Mouse (Mus musculus): ENCODE results near the gene Spindoc.
"Not testable (repeated sequence)": the region's sequence is repeated elsewhere in the genome, so short reads cannot be mapped to it uniquely, and the experiment has no call there.

Spindoc gene

GRCm38 (mm10) chr19:7398898-7399297 is 16.1 kb upstream of the Spindoc start:
- not testable (repeated sequence) for DNase-seq (ENCODE audit: low spot score in 2 of 2)

GRCm38 (mm10) chr19:7396867-7397826 is 14.4 kb upstream of the Spindoc start:
- not testable (repeated sequence) for DNase-seq (ENCODE audit: low spot score in 2 of 2)

GRCm38 (mm10) chr19:7388488-7388887 is 5.7 kb upstream of the Spindoc start:
- no peak for DNase-seq (ENCODE audit: low spot score in 2 of 2)

- no peak for DNase-seq (ENCODE audit: low spot score in 2 of 2)
Measured at GRCm38 (mm10) chr19:7386042-7386441, 3.2 kb upstream of the Spindoc start.

GRCm38 (mm10) chr19:7382248-7382902 is 419 bp downstream of the Spindoc start:
- peak; percentile 13 to 29 for DNase-seq (ENCODE audit: low spot score in 2 of 2)

GRCm38 (mm10) chr19:7381906-7382247 is 917 bp downstream of the Spindoc start:
- no peak for DNase-seq (ENCODE audit: low spot score in 2 of 2)

GRCm38 (mm10) chr19:7377639-7378038 is 5.2 kb downstream of the Spindoc start:
- DNase-seq (ENCODE audit: low spot score in 2 of 2): no peak

- no peak for DNase-seq (ENCODE audit: low spot score in 2 of 2)
Measured at GRCm38 (mm10) chr19:7374491-7374890, 8.3 kb downstream of the Spindoc start.

- not testable (repeated sequence) for DNase-seq (ENCODE audit: low spot score in 2 of 2)
Measured at GRCm38 (mm10) chr19:7369469-7369868, 13.3 kb downstream of the Spindoc start.

GRCm38 (mm10) chr19:7353636-7354035 is 29.2 kb downstream of the Spindoc start:
- no peak for DNase-seq (ENCODE audit: low spot score in 2 of 2)

GRCm38 (mm10) chr19:7352809-7353495 is 29.8 kb downstream of the Spindoc start:
- DNase-seq (ENCODE audit: low spot score in 2 of 2): no peak

GRCm38 (mm10) chr19:7349993-7350392 is 32.8 kb downstream of the Spindoc start:
- DNase-seq (ENCODE audit: low spot score in 2 of 2): no peak

- peak; percentile 12 to 17 for DNase-seq (ENCODE audit: low spot score in 2 of 2)
Measured at GRCm38 (mm10) chr19:7345235-7345755, 37.5 kb downstream of the Spindoc start.

GRCm38 (mm10) chr19:7342646-7343045 is 40.1 kb downstream of the Spindoc start:
- no peak for DNase-seq (ENCODE audit: low spot score in 2 of 2)

- peak; percentile 99 for DNase-seq (ENCODE audit: low spot score in 2 of 2)
Measured at GRCm38 (mm10) chr19:7341512-7342397, 41.0 kb downstream of the Spindoc start, which contains the start of gene Mark2. Gene Mark2 (minus strand): TSS chr19:7341860.

- no peak for DNase-seq (ENCODE audit: low spot score in 2 of 2)
Measured at GRCm38 (mm10) chr19:7340780-7341475, 41.9 kb downstream of the Spindoc start.

GRCm38 (mm10) chr19:7340371-7340779 is 42.4 kb downstream of the Spindoc start:
- DNase-seq (ENCODE audit: low spot score in 2 of 2): no peak

- no peak for DNase-seq (ENCODE audit: low spot score in 2 of 2)
Measured at GRCm38 (mm10) chr19:7339867-7340266, 42.9 kb downstream of the Spindoc start.

GRCm38 (mm10) chr19:7339026-7339425 is 43.8 kb downstream of the Spindoc start:
- no peak for DNase-seq (ENCODE audit: low spot score in 2 of 2)

GRCm38 (mm10) chr19:7337781-7338342 is 44.9 kb downstream of the Spindoc start:
- no peak for DNase-seq (ENCODE audit: low spot score in 2 of 2)
